8 mouse cellular contexts compared by ENCODE assay signal in genomic region chr16:75593501-75594183, GRCm38 (mm10). TPM values are rescaled to one million over a fixed set of nuclear protein-coding genes. Genes with fewer than 3 reads are reported as not detected.
A peak's percentile ranks its signal among the peaks of the same experiment; 100 is the strongest.
DNase-seq lines count a peak whose midpoint lies in the region; ATAC-seq and TF ChIP-seq lines count a peak whose summit lies in the region.

No protein-coding gene starts in this region.

- TF ChIP-seq POLR2A in cortical plate, adult 2 months (IDR thresholded peaks at IDR 0.05; ENCODE audit: extremely low read depth, insufficient read depth, low read length), result no peak

- H3K27ac ChIP-seq in layer of hippocampus, adult 2 months, result peak overlapping the region; percentile 88
- no peak overlapping the region for H3K27ac ChIP-seq in cortical plate, adult 2 months (ENCODE audit: insufficient read depth, low read length)
- no peak overlapping the region for H3K27ac ChIP-seq in intestine, embryonic 14.5 days (ENCODE audit: low read depth)

- peaks cover 12% of the 10 kb centered on the region for H3K27me3 ChIP-seq in intestine, embryonic 14.5 days (replicated peaks; ENCODE audit: control insufficient read depth, insufficient read depth, low read length)

- DNase-seq in layer of hippocampus, adult 2 months (ENCODE audit: low spot score in 2 of 2), result no peak
- no peak for DNase-seq in layer of hippocampus, adult 8-10 months (ENCODE audit: low spot score in 2 of 2)
- no peak for DNase-seq in intestine, embryonic 14.5 days (ENCODE audit: low spot score)
- peak; percentile 19 for DNase-seq in naive thymus-derived CD4-positive, alpha-beta T cell, adult 2 months (ENCODE audit: low read depth)
- no peak for DNase-seq in thymus, postnatal 36 days
- DNase-seq in gastrocnemius, postnatal 25 days, result no peak
- DNase-seq in thymus, postnatal 4 days, result no peak

- peak overlapping the region; percentile 75 for H3K4me2 ChIP-seq in intestine, embryonic 14.5 days (ENCODE audit: low read length)

- H3K9ac ChIP-seq in intestine, embryonic 14.5 days (ENCODE audit: low read length), result no peak overlapping the region

- H3K9me3 ChIP-seq in intestine, embryonic 14.5 days (ENCODE audit: control insufficient read depth, low read length), result no peaks in the 10 kb centered on the region

- no peaks in the 10 kb centered on the region for H3K36me3 ChIP-seq in intestine, embryonic 14.5 days (ENCODE audit: control insufficient read depth, insufficient read depth, low read length)

- no peak for ATAC-seq in intestine, embryonic 14.5 days (replicated peaks; ENCODE audit: low FRiP score, low TSS enrichment, low read depth)

- 17% methylated on average over 15 of the region's 15 CpGs for WGBS in intestine, embryonic 14.5 days

- TF ChIP-seq CTCF in layer of hippocampus, adult 2 months (conservative IDR thresholded peaks at IDR 0.05), result no peak
- TF ChIP-seq CTCF in cortical plate, adult 2 months (IDR thresholded peaks at IDR 0.05; ENCODE audit: extremely low read depth, insufficient read depth, low read length), result no peak

- H3K4me3 ChIP-seq in layer of hippocampus, adult 2 months, result peak overlapping the region; percentile 81
- peak overlapping the region; percentile 84 for H3K4me3 ChIP-seq in cortical plate, adult 2 months (ENCODE audit: insufficient read depth, low read length)
- peak overlapping the region; percentile 72 for H3K4me3 ChIP-seq in intestine, embryonic 14.5 days (ENCODE audit: low read depth, low read length)

- no peaks in the 10 kb centered on the region; the same call in 1 of the 2 replicates for H3K4me1 ChIP-seq in cortical plate, adult 2 months (ENCODE audit: control insufficient read depth, insufficient read depth, low read length)
- H3K4me1 ChIP-seq in intestine, embryonic 14.5 days (replicated peaks; ENCODE audit: control insufficient read depth, insufficient read depth, low read length), result 0 out of 2 replicates have a peak, but pooled peaks cover 5% of the 10 kb centered on the region

RNA-seq across cellular contexts. Expression of gene Rbm11, which starts 1.0 kb away (rescaled TPM):
- 1 to 10 TPM; 6.1 to 7.7 TPM for total RNA-seq in layer of hippocampus, adult 2 months (2021)
- total RNA-seq in layer of hippocampus, adult 8-10 months (2022), result 1 to 10 TPM; 5.1 to 9.0 (median 6.7) TPM
- polyA plus RNA-seq in cortical plate, adult 2 months (2012; rRNA removed), result 4.8 TPM in 2 replicates
- polyA plus RNA-seq in intestine, embryonic 14.5 days (2014; fragmentation: Nextera tagmentation; extraction: Ambion mirVana), result 0.22 and 0.50 TPM in 2 replicates
- not detected for total RNA-seq in gastrocnemius, postnatal 25 days (2021)

RNA-seq across cellular contexts. Expression of gene Lipi, which starts 7.8 kb away (rescaled TPM):
- under 1 TPM in 1 of 2 experiments, not detected in 1; 0.17 TPM for total RNA-seq in layer of hippocampus, adult 2 months (2021)
- under 1 TPM in 1 of 4 experiments, not detected in 3; 0.29 TPM for total RNA-seq in layer of hippocampus, adult 8-10 months (2022)
- polyA plus RNA-seq in cortical plate, adult 2 months (2012; rRNA removed), result not detected in 2 replicates
- polyA plus RNA-seq in intestine, embryonic 14.5 days (2014; fragmentation: Nextera tagmentation; extraction: Ambion mirVana), result not detected in 2 replicates
- total RNA-seq in gastrocnemius, postnatal 25 days (2021), result not detected

Comparison
In these comparisons a context has a peak if more than half of its experiments do, and no peak if none do; other contexts are left out.
1. RNA of gene Rbm11, which starts 1.0 kb away (total RNA-seq): 5.1 to 9.0 TPM in layer of hippocampus, adult 8-10 months and 6.1 to 7.7 TPM in layer of hippocampus, adult 2 months; not detected in gastrocnemius, postnatal 25 days; every median in the first group is over 4 times any median in the second.
2. Peak in every context shown above with its lines, with median percentiles within 50 percentile points of each other: H3K4me3 ChIP-seq.